Mouse (Mus musculus) neutrophil, adult 65 days (primary cell): Measurements from ENCODE around the gene Smcp. TPM values are rescaled to one million over a fixed set of nuclear protein-coding genes. Genes with fewer than 3 reads are reported as not detected.

Experiments used
- total RNA-seq: library from RNA; stranded (reverse); gene quantifications from 2 replicates; pipeline ENCODE4 v1.2.4, GENCODE M21; 2023

The Smcp gene
- total RNA-seq, result not detected in 2 replicates

GRCm38 (mm10) chr3:92588858-92589257 lies at the start of gene Smcp:
Gene Smcp, minus strand, starts transcription at chr3:92588997.

GRCm38 (mm10) chr3:92621560-92621959 lies 32.8 kb upstream of the Smcp start, which contains the start of gene Lce6a:
Gene Lce6a, minus strand, starts transcription at chr3:92621660.

DNA sequence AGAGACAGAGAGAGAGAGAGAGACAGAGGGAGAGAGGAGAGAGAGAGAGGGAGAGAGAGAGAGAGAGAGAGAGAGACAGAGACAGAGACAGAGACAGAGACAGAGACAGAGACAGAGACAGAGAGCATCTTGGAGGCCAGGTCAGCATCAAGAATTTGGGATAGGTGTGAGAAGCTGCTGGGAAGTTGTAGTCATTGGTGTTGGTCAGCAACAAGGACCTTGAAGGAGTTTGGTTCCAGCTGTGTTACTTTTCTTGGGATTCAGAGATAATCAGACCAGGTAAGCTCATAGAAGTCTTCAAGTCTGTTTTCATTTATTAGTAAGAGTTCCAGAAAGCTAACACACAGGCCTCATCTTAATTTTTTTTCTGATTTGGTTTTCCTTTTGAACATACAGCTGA lies 18.6 kb upstream of the Smcp start, which contains the start of gene 2210017I01Rik:
TSS of gene 2210017I01Rik (minus strand) at position 101 of the 400 bp plus-strand sequence.

DNA sequence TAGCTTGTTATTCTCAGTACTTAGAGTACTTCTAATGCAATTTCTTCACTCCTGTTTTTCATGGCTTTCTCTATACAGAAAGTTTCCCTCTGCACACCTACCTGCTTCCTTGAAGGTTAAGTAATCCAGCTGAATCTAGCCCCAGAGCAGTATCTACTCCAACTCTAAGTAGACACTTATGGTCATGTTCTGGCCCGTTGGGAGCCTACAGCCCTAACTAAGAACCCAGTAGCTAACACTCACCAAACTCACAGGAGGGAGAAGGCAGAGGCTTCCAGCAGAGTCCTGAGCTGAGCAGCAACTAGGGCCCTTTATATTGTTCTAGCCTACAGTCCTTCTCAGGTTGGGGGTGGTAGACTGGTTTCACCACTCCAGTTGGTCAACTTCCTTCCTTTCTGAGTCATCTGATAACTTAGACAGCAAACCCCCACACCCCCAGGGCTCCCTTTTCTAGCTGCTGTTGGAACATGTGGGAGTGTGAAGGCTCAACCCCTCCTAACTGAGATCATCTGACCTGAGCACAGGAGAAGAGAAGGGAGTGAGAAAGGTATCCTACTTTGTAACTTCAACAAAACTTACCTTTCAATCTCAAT lies 15.3 kb downstream of the Smcp start, which contains the start of gene Ivl:
TSS of gene Ivl (minus strand) at position 287 of the 593 bp plus-strand sequence.

GRCm38 (mm10) chr3:92534411-92534810 lies 54.4 kb downstream of the Smcp start, which contains the start of gene 2310046K23Rik:
Gene 2310046K23Rik, minus strand, starts transcription at chr3:92534511.

Other genes with a start within 250 kb of the Smcp start
- not detected in 2 replicates for gene Sprr2d, start 249.9 kb downstream of the Smcp start, total RNA-seq
- gene Sprr2e, start 236.9 kb downstream of the Smcp start, total RNA-seq, result not detected in 2 replicates
- gene Sprr2f, start 223.8 kb downstream of the Smcp start, total RNA-seq, result not detected in 2 replicates
- gene Sprr2h, start 203.3 kb downstream of the Smcp start, total RNA-seq, result not detected in 2 replicates
- not detected in 2 replicates for gene Sprr2i, start 181.0 kb downstream of the Smcp start, total RNA-seq
- gene Sprr2j-ps, start 170.9 kb downstream of the Smcp start, total RNA-seq, result not detected in 2 replicates
- gene Gm9774, start 159.6 kb downstream of the Smcp start, total RNA-seq, result 2.2 TPM in 1 of 2 replicates, not detected in the other
- not detected in 2 replicates for gene Sprr2k, start 156.4 kb downstream of the Smcp start, total RNA-seq
- gene Sprr1b, start 150.2 kb downstream of the Smcp start, total RNA-seq, result not detected in 2 replicates
- not detected in 2 replicates for gene Sprr3, start 130.3 kb downstream of the Smcp start, total RNA-seq
- not detected in 2 replicates for gene Sprr1a, start 103.1 kb downstream of the Smcp start, total RNA-seq
- gene Sprr4, start 88.5 kb downstream of the Smcp start, total RNA-seq, result not detected in 2 replicates
- not detected in 2 replicates for gene 2310046K23Rik, start 54.5 kb downstream of the Smcp start, total RNA-seq
- not detected in 2 replicates for gene Ivl, start 15.3 kb downstream of the Smcp start, total RNA-seq
- not detected in 2 replicates for gene 2210017I01Rik, start 18.5 kb upstream of the Smcp start, total RNA-seq
- gene Lce6a, start 32.7 kb upstream of the Smcp start, total RNA-seq, result not detected in 2 replicates
- not detected in 2 replicates for gene Lce1a1, start 59.3 kb upstream of the Smcp start, total RNA-seq
- gene Lce1b, start 67.9 kb upstream of the Smcp start, total RNA-seq, result not detected in 2 replicates
- gene Lce1a2, start 81.3 kb upstream of the Smcp start, total RNA-seq, result not detected in 2 replicates
- not detected in 2 replicates for gene Lce1c, start 90.2 kb upstream of the Smcp start, total RNA-seq
- gene Lce1d, start 98.2 kb upstream of the Smcp start, total RNA-seq, result not detected in 2 replicates
- not detected in 2 replicates for gene Lce1e, start 120.1 kb upstream of the Smcp start, total RNA-seq
- gene Lce1f, start 131.4 kb upstream of the Smcp start, total RNA-seq, result not detected in 2 replicates
- not detected in 2 replicates for gene Gm38119, start 150.1 kb upstream of the Smcp start, total RNA-seq
- gene Lce1g, start 163.3 kb upstream of the Smcp start, total RNA-seq, result not detected in 2 replicates
- gene Lce1h, start 176.1 kb upstream of the Smcp start, total RNA-seq, result not detected in 2 replicates
- not detected in 2 replicates for gene Lce1i, start 189.9 kb upstream of the Smcp start, total RNA-seq
- not detected in 2 replicates for gene Lce1j, start 201.5 kb upstream of the Smcp start, total RNA-seq
- not detected in 2 replicates for gene Lce1k, start 218.9 kb upstream of the Smcp start, total RNA-seq
- gene Kprp, start 238.2 kb upstream of the Smcp start, total RNA-seq, result not detected in 2 replicates